Mouse (Mus musculus) liver, adult 2 months (tissue): ENCODE measurements around the gene Igsf3.

Experiments
- CTCF ChIP-seq: fragments of 200-500 bp; IDR thresholded peaks from 2 replicates; pipeline ENCODE4 v1.5.1; 2011; ENCODE audit warnings: low read depth, low read length, control low read depth
- POLR2A ChIP-seq: fragments of 200-500 bp; IDR thresholded peaks from 2 replicates; pipeline ENCODE4 v1.6.1; 2011; ENCODE audit warnings: low read length, control low read depth; ENCODE audit not compliant: insufficient read depth; ENCODE audit errors: extremely low read depth

DNA sequence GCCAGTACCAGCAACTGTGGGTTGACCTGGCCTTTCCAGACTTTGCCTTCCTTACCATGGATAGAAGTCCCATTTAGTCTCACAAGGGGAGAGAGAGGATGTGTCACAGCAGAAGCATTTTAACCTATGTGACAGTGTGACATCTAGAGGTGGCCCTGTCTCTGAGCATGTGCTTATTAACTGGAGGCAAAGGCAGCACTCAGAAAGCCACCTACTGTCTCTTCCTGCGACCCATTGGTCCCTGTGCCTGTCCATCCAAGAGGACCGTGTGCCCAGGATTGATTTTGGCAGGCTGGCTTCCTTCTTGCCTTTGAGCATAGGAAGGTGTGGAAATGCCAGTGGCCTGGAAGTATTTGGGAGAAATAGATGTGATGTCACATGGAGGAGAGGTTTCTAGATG lies 22.0 kb downstream of the Igsf3 start:
- TF ChIP-seq CTCF (no peak), POLR2A (no peak)
